Mouse (Mus musculus) NIH3T3 (cell line): ENCODE data around the gene Wdr83.
A peak's percentile ranks its signal among the peaks of the same experiment; 100 is the strongest.
"Not testable (repeated sequence)": the region's sequence is repeated elsewhere in the genome, so short reads cannot be mapped to it uniquely, and the experiment has no call there.

ENCODE experiments used
- DNase-seq: peaks from one replicate; pipeline ENCODE4 v3.0.0-alpha.2; 2012; ENCODE audit warnings: low read depth

The Wdr83 gene

GRCm38 (mm10) chr8:85081216-85081555, at the start of gene Wdr83:
TSS of gene Wdr83 (minus strand) at chr8:85081306.
- DNase-seq: peak; percentile 41

- DNase-seq: no peak
These were observed 42.6 kb upstream of the Wdr83 start for GRCm38 (mm10) chr8:85123691-85124090.

GRCm38 (mm10) chr8:85122995-85123394, 41.9 kb upstream of the Wdr83 start, which contains the start of gene Zfp791:
TSS of gene Zfp791 (minus strand) at chr8:85123095.
- no peak for DNase-seq

DNA sequence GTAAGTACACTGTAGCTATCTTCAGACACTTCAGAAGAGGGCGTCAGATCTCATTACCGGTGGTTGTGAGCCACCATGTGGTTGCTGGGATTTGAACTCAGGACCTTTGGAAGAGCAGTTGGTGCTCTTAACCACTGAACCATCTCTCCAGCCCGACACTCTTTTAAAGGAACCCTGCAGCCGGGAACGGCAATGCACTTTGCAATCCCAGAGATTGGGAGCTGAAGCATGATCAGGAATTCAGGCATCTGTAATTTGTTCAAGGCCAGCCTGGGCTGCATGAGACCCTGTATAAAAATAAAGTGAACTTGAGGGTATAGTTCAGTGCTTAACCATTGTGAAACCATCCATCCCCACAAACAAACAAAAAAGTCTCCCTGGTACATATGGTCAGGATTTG, 39.1 kb upstream of the Wdr83 start:
- DNase-seq: not testable (repeated sequence)

DNA sequence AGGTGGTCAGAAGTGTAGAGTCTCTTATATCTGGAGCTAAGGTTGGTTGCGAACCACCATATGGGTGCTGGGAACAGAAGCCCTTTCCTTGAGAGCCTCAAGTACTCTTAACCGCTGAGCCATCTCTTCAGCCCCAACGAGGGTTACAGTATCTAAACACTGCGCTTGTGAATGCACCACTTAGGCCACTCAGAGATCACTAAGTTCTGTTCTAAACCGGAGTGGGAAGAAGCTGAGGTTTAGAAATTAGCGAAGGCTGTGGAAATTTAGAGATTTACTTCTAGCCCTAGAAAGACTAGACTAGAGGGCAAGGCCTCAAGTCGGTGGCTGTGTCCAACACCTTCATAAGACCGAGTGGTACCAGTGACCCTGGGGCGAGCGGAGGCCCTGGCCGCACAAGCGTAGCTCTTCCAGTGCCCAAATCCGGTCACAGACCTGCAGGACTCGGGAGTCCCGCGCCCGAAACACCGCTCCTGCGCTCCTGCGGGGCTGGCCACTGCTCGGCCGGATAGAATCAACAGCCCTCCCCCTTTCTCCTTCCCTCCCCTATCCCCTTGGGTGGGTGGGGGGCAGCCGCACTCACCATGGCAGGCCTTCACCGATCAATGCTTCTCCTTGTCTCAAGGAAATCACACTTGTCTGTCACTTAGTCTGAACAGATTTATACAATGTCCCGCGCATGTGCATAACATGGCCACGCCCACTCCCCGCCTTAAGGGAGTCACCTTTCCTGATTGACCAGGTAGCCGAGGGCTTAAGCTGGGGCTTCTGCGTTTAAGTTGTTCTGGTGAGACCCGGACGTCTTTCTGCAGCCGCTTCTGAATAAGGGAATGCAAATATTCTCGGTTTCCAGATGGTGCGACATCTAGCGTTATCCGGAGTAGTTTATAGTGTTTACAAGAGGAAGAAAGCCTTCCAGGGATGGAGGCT, 38.2 kb upstream of the Wdr83 start:
- DNase-seq: peak; percentile 79

DNA sequence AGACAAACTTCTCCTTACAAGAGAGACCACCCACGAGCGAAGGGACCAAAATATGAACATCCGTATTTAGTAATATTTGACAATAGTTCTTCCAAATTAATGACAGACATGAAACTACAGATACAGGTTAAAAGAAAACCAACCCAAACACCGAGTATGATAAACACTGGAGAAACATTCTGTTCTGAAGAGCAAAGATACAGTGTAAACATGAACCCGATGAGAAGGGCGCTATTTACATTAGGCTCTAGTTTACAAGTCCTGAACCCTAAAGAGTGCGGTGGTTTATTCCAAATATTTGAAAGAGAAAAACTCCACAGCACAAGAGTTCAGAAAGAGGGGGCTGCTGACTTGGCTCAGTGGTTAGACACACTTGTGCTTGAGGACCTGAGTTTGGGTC, 35.9 kb upstream of the Wdr83 start:
- DNase-seq: no peak

GRCm38 (mm10) chr8:85115501-85115900, 34.4 kb upstream of the Wdr83 start:
- no peak for DNase-seq

DNA sequence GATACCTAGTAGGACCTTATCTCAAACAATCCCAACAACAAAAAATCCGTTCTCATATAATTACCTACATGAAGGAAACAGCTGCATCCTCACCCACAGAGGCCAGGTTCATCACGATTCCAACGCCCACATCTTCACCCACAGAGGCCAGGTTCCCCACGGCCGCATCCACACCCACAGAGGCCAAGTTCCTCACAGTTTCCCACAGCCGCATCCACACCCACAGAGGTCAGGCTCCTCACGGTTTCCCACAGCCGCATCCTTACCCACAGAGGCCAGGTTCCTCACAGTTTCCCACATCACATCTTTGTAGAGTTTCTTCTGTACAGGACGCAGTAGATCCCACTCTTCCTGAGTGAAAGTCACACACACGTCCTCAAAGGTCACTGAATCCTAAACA, 32.1 kb upstream of the Wdr83 start:
- DNase-seq: no peak

GRCm38 (mm10) chr8:85100076-85100665, 19.1 kb upstream of the Wdr83 start:
- no peak for DNase-seq

- DNase-seq: no peak
These were observed 15.7 kb upstream of the Wdr83 start for GRCm38 (mm10) chr8:85096850-85097249.

DNA sequence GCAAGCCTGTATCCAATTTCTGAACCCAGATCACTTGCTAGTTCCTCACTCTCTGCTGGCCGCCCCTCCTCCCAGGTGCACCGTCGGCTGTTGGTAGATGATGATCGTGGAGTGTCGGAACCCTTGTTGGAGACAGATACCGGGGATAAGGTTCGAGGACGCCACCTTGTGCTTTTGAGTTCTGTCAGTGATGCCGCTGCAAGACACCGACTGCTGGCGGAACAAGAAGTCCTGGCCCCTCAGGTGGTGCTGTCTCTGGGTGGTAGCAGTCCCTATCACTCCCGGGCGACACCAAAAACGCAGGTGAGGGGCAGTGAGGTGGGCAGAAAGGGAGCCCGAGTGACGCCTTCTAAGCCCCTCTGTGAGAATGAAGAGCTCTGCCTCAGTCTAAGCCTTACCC, 15.1 kb upstream of the Wdr83 start:
- no peak for DNase-seq

- no peak for DNase-seq
These were observed 14.5 kb upstream of the Wdr83 start for GRCm38 (mm10) chr8:85095566-85095965.

DNA sequence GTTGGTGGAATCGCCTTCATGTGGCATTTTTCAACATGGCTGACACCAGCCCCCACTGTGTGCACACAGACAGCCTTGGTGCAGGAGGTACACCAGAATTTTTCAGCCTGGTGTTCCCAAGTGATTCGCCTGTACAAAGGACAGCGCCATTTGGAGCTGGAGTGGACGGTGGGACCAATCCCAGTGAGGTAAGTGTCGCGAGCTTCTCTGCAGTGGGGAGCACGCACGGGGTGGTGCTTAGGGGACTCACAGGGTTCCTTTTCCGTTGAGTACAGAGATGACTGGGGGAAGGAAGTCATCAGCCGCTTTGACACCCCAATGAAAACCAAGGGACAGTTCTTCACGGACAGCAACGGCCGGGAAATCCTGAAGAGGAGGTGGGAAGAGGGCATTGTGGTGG, 13.9 kb upstream of the Wdr83 start:
- no peak for DNase-seq

- DNase-seq: no peak
These were observed 10.5 kb upstream of the Wdr83 start for GRCm38 (mm10) chr8:85091526-85092090.

DNA sequence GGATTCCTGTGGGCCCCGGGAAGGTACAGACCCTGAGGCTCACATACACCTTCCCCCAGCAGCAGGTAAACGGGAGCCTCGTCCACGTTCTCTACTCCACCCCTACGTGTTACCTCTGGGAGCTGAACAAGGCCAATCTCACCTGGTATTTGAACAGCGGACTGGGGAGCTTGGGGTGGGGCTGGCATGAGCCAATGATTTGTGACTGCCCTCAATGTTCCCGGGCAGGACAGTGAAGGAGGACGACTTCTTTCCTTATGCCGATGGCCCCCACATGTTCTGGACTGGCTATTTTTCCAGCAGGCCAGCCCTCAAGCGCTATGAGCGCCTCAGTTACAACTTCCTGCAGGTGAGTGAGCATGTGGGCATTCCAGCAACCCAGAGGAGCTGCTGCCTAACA, 9.8 kb upstream of the Wdr83 start:
- DNase-seq: no peak

DNA sequence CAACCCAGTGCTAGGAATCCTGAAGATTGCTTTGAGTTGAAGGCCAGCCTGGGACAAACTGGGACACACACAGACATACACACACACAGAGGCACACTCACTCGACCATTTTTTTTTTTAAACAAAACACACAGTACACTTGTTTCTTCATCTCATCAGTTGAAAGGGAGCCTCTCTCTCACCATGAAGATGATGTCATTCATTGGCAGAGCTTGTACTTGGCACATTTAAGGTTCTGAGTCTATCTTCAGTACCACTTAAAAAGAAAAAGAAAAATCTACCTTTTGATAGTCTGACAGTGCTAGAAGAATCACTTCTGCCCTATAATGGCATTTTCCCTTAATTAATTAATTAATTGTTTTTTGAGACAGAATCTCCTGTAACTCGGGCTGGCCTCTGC, 7.7 kb upstream of the Wdr83 start:
- DNase-seq: peak; percentile 57

DNA sequence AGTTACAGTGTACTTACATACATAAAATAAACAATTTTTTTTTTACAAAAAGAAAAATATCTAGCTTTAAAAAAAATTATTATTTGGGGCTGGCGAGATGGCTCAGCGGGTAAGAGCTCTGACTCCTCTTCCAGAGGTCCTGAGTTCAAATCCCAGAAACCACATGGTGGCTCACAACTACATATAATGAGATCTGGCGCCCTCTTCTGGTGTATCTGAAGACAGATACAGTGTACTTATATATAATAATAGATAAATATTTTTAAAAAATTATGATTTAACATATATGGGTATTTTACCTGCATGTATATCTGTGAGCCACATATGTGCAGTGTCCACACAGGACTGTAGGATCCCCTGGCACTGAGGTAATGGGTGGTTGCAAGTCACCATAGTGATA, 5.1 kb upstream of the Wdr83 start:
- DNase-seq: no peak

DNA sequence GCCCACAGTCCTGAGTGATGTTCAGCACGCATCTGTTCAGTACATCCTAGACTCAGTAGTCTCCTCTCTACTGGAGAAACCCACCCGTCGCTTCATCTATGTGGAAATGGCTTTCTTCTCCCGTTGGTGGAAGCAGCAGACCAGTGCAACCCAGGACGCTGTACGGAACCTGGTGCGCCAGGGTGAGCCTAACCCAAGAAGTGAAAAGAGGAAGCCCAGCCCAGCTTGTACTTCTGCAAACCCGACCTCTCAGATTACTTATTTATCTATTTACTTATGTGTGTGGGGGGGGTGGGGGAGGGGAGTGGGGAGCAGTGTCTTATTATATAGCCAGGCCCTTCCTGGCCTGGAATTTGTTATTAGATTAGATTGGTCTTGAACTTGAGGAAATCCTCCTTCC, 3.5 kb upstream of the Wdr83 start:
- no peak for DNase-seq

DNA sequence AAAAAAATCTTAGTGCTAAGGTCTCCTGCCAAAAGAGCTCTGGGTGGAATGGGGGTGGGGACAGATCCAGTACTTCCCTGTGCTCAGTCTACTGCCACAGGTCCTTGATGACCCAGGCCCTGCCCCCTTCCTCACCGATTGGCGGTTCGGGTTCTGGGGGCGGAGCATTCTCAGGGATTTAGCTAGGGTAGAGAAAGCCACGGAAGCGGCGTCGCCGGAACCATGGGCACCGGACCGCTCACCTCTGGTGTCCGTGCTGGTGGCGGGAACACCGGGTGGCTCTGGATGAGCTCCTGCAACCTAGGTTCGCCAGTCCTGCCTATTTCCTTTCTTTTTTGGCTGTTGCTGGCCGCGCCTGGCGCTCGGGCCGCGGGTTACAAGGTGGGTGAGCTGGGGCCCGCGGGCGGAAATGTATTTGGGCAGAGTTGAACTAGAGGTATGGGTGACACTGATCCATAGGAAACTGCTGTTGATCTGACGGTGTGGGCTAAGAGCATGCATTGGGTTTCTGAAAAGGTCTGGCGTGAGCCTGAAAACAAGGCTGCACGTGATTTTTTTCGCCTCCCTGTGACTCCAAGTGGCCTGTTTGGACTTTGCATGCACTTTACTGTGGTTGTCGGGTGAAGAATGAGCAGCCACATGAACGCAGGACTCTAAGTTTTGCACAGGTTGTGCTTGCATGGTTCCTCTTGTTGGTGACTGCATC, 2.2 kb upstream of the Wdr83 start, which contains the start of gene Man2b1:
Gene Man2b1, plus strand, starts transcription at position 163 of the 706 bp plus-strand sequence.
- DNase-seq: peak; percentile 91

DNA sequence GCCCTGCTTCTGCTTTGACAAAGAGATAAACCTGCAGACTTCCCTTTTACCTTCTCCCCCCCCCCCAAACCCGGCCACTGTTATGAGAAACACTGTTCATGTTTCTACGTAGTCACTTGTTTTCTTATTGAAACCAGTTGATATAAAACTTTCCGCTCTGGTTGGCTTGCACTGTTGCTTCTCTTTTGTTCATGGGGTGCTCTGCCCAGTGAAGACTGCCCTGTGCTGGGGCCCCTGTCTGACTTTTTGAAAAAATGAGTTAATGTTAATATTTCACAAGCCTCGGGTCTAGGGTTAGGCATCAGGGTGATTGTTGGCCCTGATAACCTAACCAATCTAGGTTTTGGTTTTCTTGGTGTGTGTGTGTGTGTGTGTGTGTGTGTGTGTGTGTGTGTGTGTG, 1.1 kb upstream of the Wdr83 start:
- DNase-seq: not testable (repeated sequence)

GRCm38 (mm10) chr8:85080532-85081215, 432 bp downstream of the Wdr83 start, which contains the start of gene Wdr83os:
TSS of gene Wdr83os (plus strand) at chr8:85080740.
- DNase-seq: peak; percentile 81

GRCm38 (mm10) chr8:85080214-85080531, 933 bp downstream of the Wdr83 start:
- no peak for DNase-seq
